Mouse (Mus musculus): Measurements from ENCODE around the gene Chst13.

Chst13 gene

GRCm38 (mm10) chr6:90324991-90325390 lies at the start of gene Chst13:
TSS of gene Chst13 (minus strand) at chr6:90325185.
- in situ Hi-C loops (cut with MboI; ENCODE audit: low pct_unique_long_range_greater_than_20kb in 1 of 2, low sequenced_read_pairs in 2 of 2, unreplicated experiment in 1 of 2) = loop anchor here (10.0 to 25.0 kb wide), 2 partner anchors 638 to 650 kb away; no protein-coding TSS in a partner anchor

- in situ Hi-C loops (cut with MboI; ENCODE audit: low pct_unique_long_range_greater_than_20kb in 1 of 2, low sequenced_read_pairs in 2 of 2, unreplicated experiment in 1 of 2) = no loop called here
These were observed 49.7 kb upstream of the Chst13 start for GRCm38 (mm10) chr6:90374647-90375046.

GRCm38 (mm10) chr6:90369725-90370553 lies 45.0 kb upstream of the Chst13 start:
- in situ Hi-C loops (cut with MboI; ENCODE audit: low pct_unique_long_range_greater_than_20kb in 1 of 2, low sequenced_read_pairs in 2 of 2, unreplicated experiment in 1 of 2) = no loop called here

- in situ Hi-C loops (cut with MboI; ENCODE audit: low pct_unique_long_range_greater_than_20kb in 1 of 2, low sequenced_read_pairs in 2 of 2, unreplicated experiment in 1 of 2) = no loop called here
These were observed 44.2 kb upstream of the Chst13 start, which contains the start of gene Zxdc for GRCm38 (mm10) chr6:90368976-90369724. TSS of gene Zxdc (plus strand) at chr6:90369492.

- in situ Hi-C loops (cut with MboI; ENCODE audit: low pct_unique_long_range_greater_than_20kb in 1 of 2, low sequenced_read_pairs in 2 of 2, unreplicated experiment in 1 of 2) = no loop called here
These were observed 38.3 kb upstream of the Chst13 start for GRCm38 (mm10) chr6:90363301-90363700.

- in situ Hi-C loops (cut with MboI; ENCODE audit: low pct_unique_long_range_greater_than_20kb in 1 of 2, low sequenced_read_pairs in 2 of 2, unreplicated experiment in 1 of 2) = no loop called here
These were observed 36.1 kb upstream of the Chst13 start for GRCm38 (mm10) chr6:90360922-90361614.

- in situ Hi-C loops (cut with MboI; ENCODE audit: low pct_unique_long_range_greater_than_20kb in 1 of 2, low sequenced_read_pairs in 2 of 2, unreplicated experiment in 1 of 2) = no loop called here
These were observed 35.2 kb upstream of the Chst13 start for GRCm38 (mm10) chr6:90360024-90360781.

GRCm38 (mm10) chr6:90359445-90359844 lies 34.5 kb upstream of the Chst13 start:
- in situ Hi-C loops (cut with MboI; ENCODE audit: low pct_unique_long_range_greater_than_20kb in 1 of 2, low sequenced_read_pairs in 2 of 2, unreplicated experiment in 1 of 2) = no loop called here

- in situ Hi-C loops (cut with MboI; ENCODE audit: low pct_unique_long_range_greater_than_20kb in 1 of 2, low sequenced_read_pairs in 2 of 2, unreplicated experiment in 1 of 2) = no loop called here
These were observed 33.2 kb upstream of the Chst13 start for GRCm38 (mm10) chr6:90358142-90358541.

- in situ Hi-C loops (cut with MboI; ENCODE audit: low pct_unique_long_range_greater_than_20kb in 1 of 2, low sequenced_read_pairs in 2 of 2, unreplicated experiment in 1 of 2) = no loop called here
These were observed 25.0 kb upstream of the Chst13 start for GRCm38 (mm10) chr6:90350011-90350410.

- in situ Hi-C loops (cut with MboI; ENCODE audit: low pct_unique_long_range_greater_than_20kb in 1 of 2, low sequenced_read_pairs in 2 of 2, unreplicated experiment in 1 of 2) = no loop called here
These were observed 23.5 kb upstream of the Chst13 start for GRCm38 (mm10) chr6:90348500-90348899.

GRCm38 (mm10) chr6:90347183-90347582 lies 22.2 kb upstream of the Chst13 start:
- in situ Hi-C loops (cut with MboI; ENCODE audit: low pct_unique_long_range_greater_than_20kb in 1 of 2, low sequenced_read_pairs in 2 of 2, unreplicated experiment in 1 of 2) = no loop called here

GRCm38 (mm10) chr6:90342343-90342742 lies 17.4 kb upstream of the Chst13 start:
- in situ Hi-C loops (cut with MboI; ENCODE audit: low pct_unique_long_range_greater_than_20kb in 1 of 2, low sequenced_read_pairs in 2 of 2, unreplicated experiment in 1 of 2) = no loop called here

GRCm38 (mm10) chr6:90334244-90334643 lies 9.3 kb upstream of the Chst13 start:
- in situ Hi-C loops (cut with MboI; ENCODE audit: low pct_unique_long_range_greater_than_20kb in 1 of 2, low sequenced_read_pairs in 2 of 2, unreplicated experiment in 1 of 2) = no loop called here

GRCm38 (mm10) chr6:90332561-90333425 lies 7.8 kb upstream of the Chst13 start, which contains the start of gene Uroc1:
TSS of gene Uroc1 (plus strand) at chr6:90333284.
- in situ Hi-C loops (cut with MboI; ENCODE audit: low pct_unique_long_range_greater_than_20kb in 1 of 2, low sequenced_read_pairs in 2 of 2, unreplicated experiment in 1 of 2) = no loop called here

GRCm38 (mm10) chr6:90329953-90330352 lies 5.0 kb upstream of the Chst13 start:
- in situ Hi-C loops (cut with MboI; ENCODE audit: low pct_unique_long_range_greater_than_20kb in 1 of 2, low sequenced_read_pairs in 2 of 2, unreplicated experiment in 1 of 2) = loop anchor here in 1 of 2 experiments (10.0 kb wide), 1 partner anchor 655 kb away; no protein-coding TSS in a partner anchor

GRCm38 (mm10) chr6:90327670-90328069 lies 2.7 kb upstream of the Chst13 start:
- in situ Hi-C loops (cut with MboI; ENCODE audit: low pct_unique_long_range_greater_than_20kb in 1 of 2, low sequenced_read_pairs in 2 of 2, unreplicated experiment in 1 of 2) = loop anchor here in 1 of 2 experiments (10.0 kb wide), 1 partner anchor 653 kb away; no protein-coding TSS in a partner anchor

All from mouse embryonic stem cell (cell line).